Mouse (Mus musculus) midbrain, embryonic 10.5 days (tissue): ENCODE data around the gene Tmem50a. TPM values are rescaled to one million over a fixed set of nuclear protein-coding genes. Genes with fewer than 3 reads are reported as not detected.

ENCODE experiments used
- DNase-seq: peaks from one replicate; pipeline ENCODE4 v3.0.0-alpha.2; 2017; ENCODE audit warnings: low spot score
- H3K27ac ChIP-seq: fragments of 300-500 bp; sonication (generic); replicated peaks from 2 replicates; pipeline ENCODE4 v1.5.1; 2016; ENCODE audit warnings: mild to moderate bottlenecking
- H3K27me3 ChIP-seq: fragments of 300-500 bp; sonication (generic); 2 replicates; pipeline ENCODE4 v1.6.1; 2016; ENCODE audit warnings: low read depth, mild to moderate bottlenecking; ENCODE audit not compliant: poor library complexity, severe bottlenecking
- H3K36me3 ChIP-seq: fragments of 300-500 bp; sonication (generic); 2 replicates; pipeline ENCODE4 v1.6.1; 2016; ENCODE audit warnings: mild to moderate bottlenecking, moderate library complexity
- H3K4me1 ChIP-seq: fragments of 300-500 bp; sonication (generic); 2 replicates; pipeline ENCODE4 v1.6.1; 2016
- H3K4me3 ChIP-seq: fragments of 300-500 bp; sonication (generic); 2 replicates; pipeline ENCODE4 v1.5.1; 2016; ENCODE audit warnings: mild to moderate bottlenecking, moderate library complexity
- H3K9me3 ChIP-seq: fragments of 300-500 bp; sonication (generic); replicated peaks from 2 replicates; pipeline ENCODE4 v1.6.1; 2016; ENCODE audit warnings: mild to moderate bottlenecking
- WGBS: fragments of 180-500 bp; shearing (Covaris S2); methylation state at CpG from one replicate; pipeline ENCODE4 v1.1.7; 2016; 5-methylcytosine and 5-hydroxymethylcytosine counted together
- polyA plus RNA-seq: library from polyadenylated mRNA; unstranded; fragments of >200 nt; fragmentation: Nextera tagmentation; extraction: Ambion mirVana; gene quantifications from 2 replicates; pipeline ENCODE4 v1.2.1, GENCODE M21; 2016

Gene Tmem50a
- polyA plus RNA-seq, 1 experiment from 2014 or later, result 127 TPM

DNA sequence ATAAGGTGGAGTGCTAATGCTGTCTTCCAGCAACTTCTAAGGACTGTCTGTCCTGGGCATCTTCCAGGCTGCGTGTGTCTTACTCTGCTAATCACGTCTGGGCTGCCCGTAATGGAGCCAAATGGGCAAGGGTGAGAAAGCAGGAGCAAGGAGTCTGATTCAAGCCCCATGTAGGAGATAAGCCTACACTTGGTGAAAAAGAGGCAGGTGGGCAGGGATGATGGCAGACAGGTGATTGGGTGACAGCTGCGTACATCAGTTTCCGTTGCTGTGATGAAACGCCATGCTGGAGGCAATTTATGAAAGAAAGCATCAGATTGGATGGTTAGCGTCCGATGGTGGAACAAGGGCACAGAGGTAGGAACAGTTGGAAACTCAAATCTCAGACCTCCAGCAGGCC is 47.6 kb downstream of the Tmem50a start:
- no peak for DNase-seq
- WGBS, result 93% methylated on average over 8 of the region's 8 CpGs
- no peak overlapping the region for H3K27ac ChIP-seq
- H3K27me3 ChIP-seq, result peaks cover 42% of the 10 kb centered on the region
- H3K4me3 ChIP-seq, result no peak overlapping the region
- no peaks in the 10 kb centered on the region for H3K36me3 ChIP-seq
- H3K4me1 ChIP-seq, result peaks cover 15% of the 10 kb centered on the region
- H3K9me3 ChIP-seq, result no peaks in the 10 kb centered on the region

DNA sequence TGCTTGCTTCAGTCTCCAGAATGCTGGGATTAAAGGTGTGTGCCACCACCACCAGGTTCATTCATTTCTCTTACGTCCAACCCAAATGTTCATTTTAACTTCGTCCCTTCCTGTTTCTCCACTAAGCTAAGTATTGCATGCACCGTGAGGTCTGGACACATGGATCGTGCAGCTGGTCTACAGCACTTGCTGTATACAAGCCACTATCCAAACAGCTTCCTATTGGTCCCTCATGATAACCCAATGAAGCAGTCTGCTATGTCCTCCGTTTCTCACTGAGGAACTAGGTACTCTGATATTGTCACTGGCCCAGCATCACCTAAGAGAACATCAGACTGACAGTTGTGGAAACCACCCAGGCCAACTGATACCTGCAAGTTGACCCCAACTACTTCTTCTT is 49.0 kb downstream of the Tmem50a start:
- Histone ChIP-seq H3K36me3 (no peaks in the 10 kb centered on the region), H3K27ac (no peak overlapping the region; the same call in 1 of the 2 replicates), H3K4me3 (no peak overlapping the region), H3K27me3 (peaks cover 35% of the 10 kb centered on the region), H3K4me1 (peaks cover 15% of the 10 kb centered on the region), H3K9me3 (no peaks in the 10 kb centered on the region)
- DNase-seq, result no peak
- 92% methylated on average over 5 of the region's 5 CpGs for WGBS

DNA sequence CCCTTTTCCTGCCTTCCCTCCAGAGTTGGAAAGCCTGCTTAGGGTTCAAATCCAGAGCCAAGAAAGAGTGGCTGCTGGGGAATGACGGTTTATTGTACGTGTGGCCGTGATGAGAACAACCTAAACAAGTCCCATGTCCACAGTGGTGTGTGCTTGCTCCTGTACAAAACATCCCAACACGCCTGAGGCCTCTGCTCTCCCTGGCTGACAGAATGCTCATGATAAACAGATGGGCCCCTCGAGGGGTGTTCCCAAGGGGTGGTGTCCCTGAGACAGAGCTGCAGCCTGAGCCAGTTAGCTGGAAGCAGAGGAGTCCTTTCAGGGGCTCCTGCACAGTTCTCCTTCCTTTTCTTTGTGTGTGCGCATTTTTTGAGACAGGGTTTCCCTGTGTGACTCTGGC is 49.5 kb downstream of the Tmem50a start:
- Histone ChIP-seq H3K4me3 (no peak overlapping the region), H3K4me1 (peaks cover 15% of the 10 kb centered on the region), H3K36me3 (no peaks in the 10 kb centered on the region), H3K27ac (no peak overlapping the region; the same call in 1 of the 2 replicates), H3K27me3 (peaks cover 31% of the 10 kb centered on the region), H3K9me3 (no peaks in the 10 kb centered on the region)
- no peak for DNase-seq
- 87% methylated on average over 6 of the region's 6 CpGs for whole genome bisulfite sequencing

DNA sequence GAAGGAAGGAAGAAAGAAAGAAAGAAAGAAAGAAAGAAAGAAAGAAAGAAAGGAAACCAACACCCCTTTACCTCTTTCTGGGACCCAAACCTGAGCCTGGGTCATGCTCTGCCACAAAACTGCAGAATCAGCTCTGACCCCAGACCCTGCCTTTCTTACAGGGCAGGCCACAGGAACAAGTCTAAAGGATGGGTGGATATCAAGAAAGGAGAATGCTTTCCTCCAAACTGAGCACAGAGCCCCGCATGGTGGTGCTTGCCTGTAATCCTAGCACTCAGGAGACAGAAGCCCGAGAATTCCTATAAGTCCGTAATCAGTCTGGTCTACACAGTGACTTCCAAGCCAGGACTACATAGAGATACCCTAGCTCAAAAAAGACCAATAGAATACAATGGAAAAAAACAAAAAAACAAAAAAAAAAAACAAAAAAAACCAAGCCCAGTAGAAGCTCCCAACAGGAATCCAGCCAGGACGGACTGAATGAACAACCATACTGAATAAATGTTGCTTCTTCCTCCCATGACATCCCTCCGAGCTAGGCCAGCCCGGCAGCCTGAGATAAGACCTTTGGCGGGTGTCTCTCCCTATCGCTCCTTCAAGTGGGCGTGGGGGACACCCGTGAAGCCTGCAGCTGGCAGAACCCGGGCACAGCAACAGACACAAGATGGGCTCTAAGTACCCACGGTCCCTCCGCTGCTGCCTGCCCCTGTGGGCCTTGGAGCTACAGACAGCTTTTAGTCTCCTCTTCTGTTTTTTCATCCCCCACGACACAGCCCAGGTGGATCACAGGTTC is 50.7 kb downstream of the Tmem50a start, which contains the start of gene Rhd:
Gene Rhd, plus strand, starts transcription at position 600 of the 793 bp plus-strand sequence.
- no peak for DNase-seq
- Histone ChIP-seq H3K27me3 (peaks cover 18% of the 10 kb centered on the region), H3K27ac (peak within 1 kb of the TSS; percentile 52), H3K4me3 (no peak within 1 kb of the TSS), H3K4me1 (peaks cover 7% of the 10 kb centered on the region), H3K9me3 (no peaks in the 10 kb centered on the region), H3K36me3 (no peaks in the 10 kb centered on the region)
- 72% methylated on average over 14 of the region's 14 CpGs for WGBS

DNA sequence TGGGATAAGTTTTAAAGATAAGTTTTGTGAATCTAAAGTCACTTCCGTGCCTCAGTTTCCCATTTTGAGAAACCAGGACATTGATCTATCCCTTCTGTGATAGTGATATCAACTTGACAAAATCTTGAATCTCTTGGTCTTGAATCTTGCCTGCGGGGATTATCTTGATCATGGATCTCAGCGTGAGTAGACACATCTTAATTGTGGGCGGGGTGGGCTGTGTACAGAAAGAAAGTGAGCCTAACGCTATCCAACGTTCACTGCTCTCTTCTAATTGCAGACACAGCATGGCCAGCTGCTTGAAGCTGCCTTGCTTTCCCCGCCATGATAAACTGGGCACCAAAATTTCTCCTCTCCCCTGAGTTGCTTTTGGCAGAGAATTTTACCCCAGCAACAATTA is 51.8 kb downstream of the Tmem50a start:
- 90% methylated on average over 7 of the region's 7 CpGs for WGBS
- peaks cover 7% of the 10 kb centered on the region for H3K27me3 ChIP-seq
- no peak for DNase-seq
- H3K36me3 ChIP-seq, result no peaks in the 10 kb centered on the region
- no peak overlapping the region for H3K27ac ChIP-seq
- H3K4me1 ChIP-seq, result no peaks in the 10 kb centered on the region
- H3K9me3 ChIP-seq, result no peaks in the 10 kb centered on the region
- H3K4me3 ChIP-seq, result no peak overlapping the region

DNA sequence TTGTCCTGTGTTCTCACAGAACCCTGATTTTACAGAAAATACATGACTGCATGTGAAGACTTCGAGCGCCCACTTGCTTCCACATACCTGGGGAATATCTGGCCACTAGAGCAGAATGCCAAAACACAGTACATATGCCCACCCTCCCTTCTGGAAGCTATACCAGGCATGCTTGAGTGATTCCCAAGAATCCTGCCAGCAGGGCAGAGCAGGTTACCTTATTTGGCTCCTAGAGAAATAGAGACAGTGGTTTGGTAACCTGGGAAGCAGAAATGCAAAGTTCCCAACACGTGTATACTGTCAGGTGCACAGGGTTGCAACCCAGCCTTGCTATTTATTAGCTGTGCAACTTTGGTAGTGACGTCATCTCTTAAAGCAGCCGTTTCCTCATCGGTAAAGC is 52.9 kb downstream of the Tmem50a start:
- 91% methylated on average over 6 of the region's 6 CpGs for WGBS
- Histone ChIP-seq H3K27ac (no peak overlapping the region), H3K4me1 (no peaks in the 10 kb centered on the region), H3K27me3 (no peaks in the 10 kb centered on the region; the same call in 1 of the 2 replicates), H3K36me3 (no peaks in the 10 kb centered on the region), H3K4me3 (no peak overlapping the region), H3K9me3 (no peaks in the 10 kb centered on the region)
- DNase-seq, result no peak

DNA sequence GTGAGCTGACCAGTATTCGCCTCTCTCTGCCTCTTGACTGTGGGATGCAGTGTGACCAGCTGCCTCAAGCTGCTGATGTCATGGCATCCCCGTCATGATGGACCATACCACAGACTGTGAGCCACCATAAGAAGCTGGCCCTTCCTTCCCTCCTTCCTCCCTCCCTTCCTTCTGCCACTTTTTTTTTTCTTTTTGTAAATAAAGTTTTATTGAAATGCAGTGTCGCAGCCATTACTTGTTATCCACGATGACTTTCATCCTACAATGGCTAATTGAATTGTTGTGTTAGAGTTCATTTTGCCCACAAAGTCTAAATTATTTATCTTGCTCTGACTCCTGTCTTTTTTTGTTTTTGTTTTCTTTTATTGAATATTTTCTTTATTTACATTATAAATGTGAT is 56.3 kb downstream of the Tmem50a start:
- Histone ChIP-seq H3K27me3 (peaks cover 24% of the 10 kb centered on the region), H3K4me3 (no peak overlapping the region), H3K27ac (no peak overlapping the region), H3K9me3 (no peaks in the 10 kb centered on the region), H3K36me3 (no peaks in the 10 kb centered on the region), H3K4me1 (0 out of 2 replicates have a peak, but pooled peaks cover 6% of the 10 kb centered on the region)
- no peak for DNase-seq
- 83% methylated on average over 4 of the region's 4 CpGs for whole genome bisulfite sequencing

DNA sequence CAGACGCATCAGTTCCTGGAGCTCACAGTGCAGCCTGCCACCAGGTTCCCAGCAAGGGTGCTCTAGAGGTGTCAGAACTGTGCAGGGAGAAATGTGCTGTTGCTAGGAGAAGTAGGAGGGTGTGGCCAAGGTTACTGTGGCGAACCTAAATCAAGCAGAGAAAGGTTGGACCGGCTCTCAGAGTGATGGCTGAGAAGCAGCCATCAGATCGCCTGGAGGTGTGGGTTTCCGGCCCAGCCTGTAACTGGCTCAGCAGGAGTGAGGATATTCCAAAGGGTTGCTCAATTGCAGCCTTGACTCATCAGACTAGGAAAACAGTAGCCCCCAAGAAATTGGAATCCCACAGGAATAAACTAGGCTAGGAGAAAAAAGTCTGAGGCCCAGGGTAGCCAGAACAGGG is 58.3 kb downstream of the Tmem50a start:
- no peaks in the 10 kb centered on the region for H3K36me3 ChIP-seq
- H3K27me3 ChIP-seq, result peaks cover 24% of the 10 kb centered on the region
- DNase-seq, result no peak
- no peak overlapping the region for H3K4me3 ChIP-seq
- no peak overlapping the region for H3K27ac ChIP-seq
- peaks cover 14% of the 10 kb centered on the region for H3K4me1 ChIP-seq
- 35% methylated on average over 5 of the region's 5 CpGs for WGBS
- H3K9me3 ChIP-seq, result no peaks in the 10 kb centered on the region

DNA sequence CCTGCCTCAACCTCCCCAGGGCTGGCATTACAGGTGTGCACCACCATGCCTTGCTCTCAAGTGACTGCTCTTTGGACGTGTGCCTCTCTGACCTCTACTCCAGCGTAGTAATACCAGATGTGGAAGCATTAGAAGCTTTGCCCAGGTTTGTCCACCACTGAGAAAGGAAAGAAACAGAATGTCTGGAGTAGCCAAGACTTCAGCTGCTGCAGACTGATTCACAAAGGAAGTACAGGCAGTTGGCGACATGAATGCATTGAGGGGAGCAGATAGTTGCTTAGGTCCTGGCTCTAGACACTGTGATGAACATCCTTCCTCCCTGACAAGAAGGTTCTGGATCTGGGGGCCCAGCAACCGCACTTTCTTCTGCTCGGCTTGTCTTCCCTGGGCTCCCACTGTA is 58.8 kb downstream of the Tmem50a start:
- no peaks in the 10 kb centered on the region for H3K9me3 ChIP-seq
- peaks cover 24% of the 10 kb centered on the region for H3K27me3 ChIP-seq
- DNase-seq, result no peak
- H3K36me3 ChIP-seq, result no peaks in the 10 kb centered on the region
- H3K27ac ChIP-seq, result no peak overlapping the region
- no peak overlapping the region for H3K4me3 ChIP-seq
- 60% methylated on average over 5 of the region's 5 CpGs for WGBS
- peaks cover 19% of the 10 kb centered on the region for H3K4me1 ChIP-seq

DNA sequence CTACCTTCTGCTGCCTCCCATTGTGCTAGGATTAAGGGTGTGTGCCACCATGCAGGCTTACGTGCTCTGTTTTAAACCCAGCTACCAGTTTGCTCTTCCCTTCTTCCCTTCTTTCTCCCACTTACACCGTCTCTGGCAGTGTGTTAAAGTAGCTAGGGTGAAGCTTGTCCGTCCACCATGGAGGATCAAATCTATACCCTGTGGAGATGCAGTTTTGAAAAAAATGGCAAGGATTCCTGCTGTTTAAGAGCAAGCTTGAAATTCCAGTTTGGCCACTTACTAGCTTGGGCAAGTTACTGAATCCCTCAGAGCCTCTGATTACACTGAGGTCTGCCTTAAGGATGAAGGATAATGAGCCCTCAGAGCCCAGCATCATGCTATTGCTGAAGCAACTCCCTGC is 59.5 kb downstream of the Tmem50a start:
- Histone ChIP-seq H3K4me1 (peaks cover 25% of the 10 kb centered on the region), H3K9me3 (no peaks in the 10 kb centered on the region), H3K4me3 (no peak overlapping the region), H3K27ac (no peak overlapping the region), H3K36me3 (no peaks in the 10 kb centered on the region), H3K27me3 (peaks cover 24% of the 10 kb centered on the region)
- DNase-seq, result no peak
- 38% methylated on average over 3 of the region's 3 CpGs for WGBS

DNA sequence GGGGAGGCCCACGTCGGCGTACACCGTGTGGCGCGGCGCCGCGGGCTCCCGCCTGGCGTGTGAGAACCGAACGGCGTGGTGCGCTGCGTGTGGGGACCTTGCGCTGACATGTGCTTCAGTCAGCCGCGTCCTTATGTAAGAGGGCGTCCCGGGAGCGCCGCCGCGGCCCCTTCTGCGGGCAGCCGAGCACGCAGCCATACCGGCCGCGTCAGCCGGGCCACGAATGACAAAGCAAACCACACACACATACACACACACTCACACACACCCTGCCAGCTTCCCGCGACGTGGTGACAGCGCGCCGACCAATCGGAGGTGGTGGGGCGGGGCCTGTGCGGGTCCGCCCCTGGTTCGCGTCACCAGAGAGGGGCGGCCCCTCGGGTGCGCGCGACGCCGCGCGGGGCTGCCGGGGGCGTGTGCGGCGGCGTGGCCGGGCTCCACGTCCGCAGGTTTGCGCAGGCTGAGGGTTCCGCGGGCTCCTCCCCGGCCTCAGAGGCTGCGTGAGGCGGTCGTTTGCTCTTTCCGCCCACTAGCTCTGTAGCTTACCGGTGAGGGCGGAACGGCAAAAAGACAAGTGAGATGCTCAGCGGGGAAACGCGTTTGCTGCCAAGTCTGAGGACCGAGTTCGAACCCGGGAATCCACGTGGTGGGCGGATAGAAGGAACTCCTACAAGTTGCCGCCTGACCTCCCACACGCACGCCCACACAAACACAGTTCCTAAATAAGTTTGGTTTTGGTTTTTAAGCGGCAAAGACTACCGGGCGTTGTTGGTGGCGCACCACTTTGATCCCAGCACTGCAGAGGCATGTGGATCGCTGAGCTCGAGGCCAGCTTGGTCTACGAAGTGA is 61.0 kb downstream of the Tmem50a start:
- peaks cover 25% of the 10 kb centered on the region for H3K4me1 ChIP-seq
- DNase-seq, result peak; percentile 92
- peak overlapping the region; percentile 98 for H3K27ac ChIP-seq
- H3K36me3 ChIP-seq, result no peaks in the 10 kb centered on the region
- H3K4me3 ChIP-seq, result peak overlapping the region; percentile 89
- 2% methylated on average over 91 of the region's 91 CpGs for WGBS
- no peaks in the 10 kb centered on the region for H3K9me3 ChIP-seq
- H3K27me3 ChIP-seq, result peaks cover 24% of the 10 kb centered on the region

DNA sequence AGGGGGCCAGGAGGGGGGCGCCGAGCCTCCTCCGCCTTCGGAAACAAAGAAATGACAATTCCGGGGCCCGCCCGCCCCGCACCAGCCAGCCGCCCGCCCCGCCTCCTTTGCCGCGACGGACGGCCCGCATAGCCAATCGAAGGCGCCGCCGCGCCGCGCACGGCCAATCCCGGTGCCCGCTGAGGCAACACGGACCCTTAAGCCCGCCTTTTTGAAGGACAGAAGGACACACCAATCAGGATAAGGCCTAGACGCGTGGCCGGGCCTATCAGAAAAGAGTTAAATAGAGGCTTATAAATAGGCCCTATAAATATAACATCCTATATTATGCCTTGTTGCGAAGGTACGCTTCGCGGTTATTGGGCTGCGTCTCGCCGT is 61.6 kb downstream of the Tmem50a start, which contains the start of gene Maco1:
Gene Maco1, minus strand, starts transcription at position 87 of the 378 bp plus-strand sequence.
- DNase-seq, result peak; percentile 98
- peaks cover 25% of the 10 kb centered on the region for H3K4me1 ChIP-seq
- peaks cover 24% of the 10 kb centered on the region for H3K27me3 ChIP-seq
- H3K4me3 ChIP-seq, result peak within 1 kb of the TSS; percentile 89
- no peaks in the 10 kb centered on the region for H3K9me3 ChIP-seq
- H3K36me3 ChIP-seq, result no peaks in the 10 kb centered on the region
- WGBS, result under 1% methylated on average over 37 of the region's 38 CpGs
- peak within 1 kb of the TSS; percentile 98 for H3K27ac ChIP-seq
